Mouse (Mus musculus): ENCODE data around the gene Ppp1r9a. TPM values are rescaled to one million over a fixed set of nuclear protein-coding genes. Genes with fewer than 3 reads are reported as not detected.

Gene Ppp1r9a
- polyA plus RNA-seq, 1 experiment from 2014 or later, result 37.4 TPM

GRCm38 (mm10) chr6:4972808-4973207 is 70.1 kb downstream of the Ppp1r9a start:
- 0 out of 2 replicates have a peak, but pooled peaks have one; percentile 68 for ATAC-seq

GRCm38 (mm10) chr6:4973337-4973736 is 70.6 kb downstream of the Ppp1r9a start:
- no peak overlapping the region for H3K27ac ChIP-seq (ENCODE audit: low read length)
- ATAC-seq, result no peak
- no peak overlapping the region for H3K9ac ChIP-seq (ENCODE audit: low read depth, low read length)
- no peaks in the 10 kb centered on the region for H3K27me3 ChIP-seq (ENCODE audit: control insufficient read depth, insufficient read depth, low read depth, low read length)
- H3K36me3 ChIP-seq (ENCODE audit: control insufficient read depth, insufficient read depth, low read length), result no peaks in the 10 kb centered on the region
- H3K4me1 ChIP-seq (ENCODE audit: control insufficient read depth, insufficient read depth, low read length), result no peaks in the 10 kb centered on the region
- no peaks in the 10 kb centered on the region for H3K9me3 ChIP-seq (replicated peaks; ENCODE audit: control insufficient read depth, low read length, poor library complexity, severe bottlenecking)
- WGBS, result 92% methylated on average over 10 of the region's 10 CpGs
- no peak overlapping the region for H3K4me3 ChIP-seq (ENCODE audit: low read depth, low read length)
- no peak overlapping the region for H3K4me2 ChIP-seq (ENCODE audit: low read length)

More at GRCm38 (mm10) chr6:4972808-4973207, 70.1 kb downstream of the Ppp1r9a start:
- 55% methylated on average over 6 of the region's 6 CpGs for WGBS
- H3K27ac ChIP-seq (ENCODE audit: low read length), result no peak overlapping the region
- no peak overlapping the region for H3K9ac ChIP-seq (ENCODE audit: low read depth, low read length)
- no peaks in the 10 kb centered on the region for H3K36me3 ChIP-seq (ENCODE audit: control insufficient read depth, insufficient read depth, low read length)
- H3K4me1 ChIP-seq (ENCODE audit: control insufficient read depth, insufficient read depth, low read length), result no peaks in the 10 kb centered on the region
- H3K27me3 ChIP-seq (ENCODE audit: control insufficient read depth, insufficient read depth, low read depth, low read length), result no peaks in the 10 kb centered on the region
- H3K4me3 ChIP-seq (ENCODE audit: low read depth, low read length), result no peak overlapping the region
- H3K4me2 ChIP-seq (ENCODE audit: low read length), result no peak overlapping the region
- H3K9me3 ChIP-seq (replicated peaks; ENCODE audit: control insufficient read depth, low read length, poor library complexity, severe bottlenecking), result no peaks in the 10 kb centered on the region

GRCm38 (mm10) chr6:4977515-4977914 is 74.8 kb downstream of the Ppp1r9a start:
- no peak for ATAC-seq
- Histone ChIP-seq H3K27ac (ENCODE audit: low read length) (no peak overlapping the region), H3K27me3 (ENCODE audit: control insufficient read depth, insufficient read depth, low read depth, low read length) (no peaks in the 10 kb centered on the region), H3K36me3 (ENCODE audit: control insufficient read depth, insufficient read depth, low read length) (no peaks in the 10 kb centered on the region), H3K9ac (ENCODE audit: low read depth, low read length) (no peak overlapping the region), H3K4me2 (ENCODE audit: low read length) (no peak overlapping the region), H3K4me1 (ENCODE audit: control insufficient read depth, insufficient read depth, low read length) (no peaks in the 10 kb centered on the region), H3K9me3 (replicated peaks; ENCODE audit: control insufficient read depth, low read length, poor library complexity, severe bottlenecking) (no peaks in the 10 kb centered on the region), H3K4me3 (ENCODE audit: low read depth, low read length) (no peak overlapping the region)
- 89% methylated on average over 4 of the region's 4 CpGs for WGBS

- no peaks in the 10 kb centered on the region for H3K9me3 ChIP-seq (replicated peaks; ENCODE audit: control insufficient read depth, low read length, poor library complexity, severe bottlenecking)
- no peak overlapping the region for H3K4me3 ChIP-seq (ENCODE audit: low read depth, low read length)
- H3K4me2 ChIP-seq (ENCODE audit: low read length), result no peak overlapping the region
- ATAC-seq, result no peak
- no peak overlapping the region for H3K9ac ChIP-seq (ENCODE audit: low read depth, low read length)
- no peaks in the 10 kb centered on the region for H3K36me3 ChIP-seq (ENCODE audit: control insufficient read depth, insufficient read depth, low read length)
- H3K4me1 ChIP-seq (ENCODE audit: control insufficient read depth, insufficient read depth, low read length), result no peaks in the 10 kb centered on the region
- H3K27me3 ChIP-seq (ENCODE audit: control insufficient read depth, insufficient read depth, low read depth, low read length), result no peaks in the 10 kb centered on the region
- no peak overlapping the region for H3K27ac ChIP-seq (ENCODE audit: low read length)
- WGBS, result 88% methylated on average over 2 of the region's 2 CpGs
Observed at GRCm38 (mm10) chr6:4978249-4978648, 75.5 kb downstream of the Ppp1r9a start.

GRCm38 (mm10) chr6:4978897-4979296 is 76.2 kb downstream of the Ppp1r9a start:
- Histone ChIP-seq H3K9me3 (replicated peaks; ENCODE audit: control insufficient read depth, low read length, poor library complexity, severe bottlenecking) (no peaks in the 10 kb centered on the region), H3K36me3 (ENCODE audit: control insufficient read depth, insufficient read depth, low read length) (no peaks in the 10 kb centered on the region), H3K4me3 (ENCODE audit: low read depth, low read length) (no peak overlapping the region), H3K27me3 (ENCODE audit: control insufficient read depth, insufficient read depth, low read depth, low read length) (no peaks in the 10 kb centered on the region), H3K27ac (ENCODE audit: low read length) (no peak overlapping the region), H3K4me2 (ENCODE audit: low read length) (no peak overlapping the region), H3K4me1 (ENCODE audit: control insufficient read depth, insufficient read depth, low read length) (no peaks in the 10 kb centered on the region), H3K9ac (ENCODE audit: low read depth, low read length) (no peak overlapping the region)
- no peak for ATAC-seq

GRCm38 (mm10) chr6:4980113-4980512 is 77.4 kb downstream of the Ppp1r9a start:
- H3K9me3 ChIP-seq (replicated peaks; ENCODE audit: control insufficient read depth, low read length, poor library complexity, severe bottlenecking), result no peaks in the 10 kb centered on the region
- no peaks in the 10 kb centered on the region for H3K36me3 ChIP-seq (ENCODE audit: control insufficient read depth, insufficient read depth, low read length)
- H3K27me3 ChIP-seq (ENCODE audit: control insufficient read depth, insufficient read depth, low read depth, low read length), result no peaks in the 10 kb centered on the region

GRCm38 (mm10) chr6:4982686-4983162 is 80.0 kb downstream of the Ppp1r9a start:
- H3K27me3 ChIP-seq (ENCODE audit: control insufficient read depth, insufficient read depth, low read depth, low read length), result no peaks in the 10 kb centered on the region
- H3K4me1 ChIP-seq (ENCODE audit: control insufficient read depth, insufficient read depth, low read length), result no peaks in the 10 kb centered on the region
- H3K4me3 ChIP-seq (ENCODE audit: low read depth, low read length), result no peak overlapping the region
- H3K36me3 ChIP-seq (ENCODE audit: control insufficient read depth, insufficient read depth, low read length), result no peaks in the 10 kb centered on the region
- peak; percentile 56; the same call in 1 of the 2 replicates for ATAC-seq
- H3K27ac ChIP-seq (ENCODE audit: low read length), result no peak overlapping the region
- WGBS, result 41% methylated on average over 9 of the region's 9 CpGs
- H3K9me3 ChIP-seq (replicated peaks; ENCODE audit: control insufficient read depth, low read length, poor library complexity, severe bottlenecking), result no peaks in the 10 kb centered on the region
- H3K4me2 ChIP-seq (ENCODE audit: low read length), result no peak overlapping the region
- no peak overlapping the region for H3K9ac ChIP-seq (ENCODE audit: low read depth, low read length)

More at GRCm38 (mm10) chr6:4980113-4980512, 77.4 kb downstream of the Ppp1r9a start:
- no peak overlapping the region for H3K4me3 ChIP-seq (ENCODE audit: low read depth, low read length)
- no peaks in the 10 kb centered on the region for H3K4me1 ChIP-seq (ENCODE audit: control insufficient read depth, insufficient read depth, low read length)
- H3K27ac ChIP-seq (ENCODE audit: low read length), result no peak overlapping the region
- H3K4me2 ChIP-seq (ENCODE audit: low read length), result no peak overlapping the region
- H3K9ac ChIP-seq (ENCODE audit: low read depth, low read length), result no peak overlapping the region
- no peak for ATAC-seq
- 38% methylated on average over 3 of the region's 3 CpGs for WGBS

- Histone ChIP-seq H3K9ac (ENCODE audit: low read depth, low read length) (no peak overlapping the region), H3K4me1 (ENCODE audit: control insufficient read depth, insufficient read depth, low read length) (no peaks in the 10 kb centered on the region), H3K27me3 (ENCODE audit: control insufficient read depth, insufficient read depth, low read depth, low read length) (no peaks in the 10 kb centered on the region), H3K36me3 (ENCODE audit: control insufficient read depth, insufficient read depth, low read length) (no peaks in the 10 kb centered on the region), H3K27ac (ENCODE audit: low read length) (no peak overlapping the region), H3K4me3 (ENCODE audit: low read depth, low read length) (no peak overlapping the region), H3K9me3 (replicated peaks; ENCODE audit: control insufficient read depth, low read length, poor library complexity, severe bottlenecking) (no peaks in the 10 kb centered on the region), H3K4me2 (ENCODE audit: low read length) (no peak overlapping the region)
- WGBS, result 92% methylated on average over 3 of the region's 3 CpGs
- ATAC-seq, result no peak
Observed at GRCm38 (mm10) chr6:4985668-4986067, 83.0 kb downstream of the Ppp1r9a start.

- Histone ChIP-seq H3K9ac (ENCODE audit: low read depth, low read length) (no peak overlapping the region), H3K9me3 (replicated peaks; ENCODE audit: control insufficient read depth, low read length, poor library complexity, severe bottlenecking) (no peaks in the 10 kb centered on the region), H3K27ac (ENCODE audit: low read length) (no peak overlapping the region), H3K4me2 (ENCODE audit: low read length) (no peak overlapping the region), H3K27me3 (ENCODE audit: control insufficient read depth, insufficient read depth, low read depth, low read length) (no peaks in the 10 kb centered on the region), H3K4me3 (ENCODE audit: low read depth, low read length) (no peak overlapping the region), H3K4me1 (ENCODE audit: control insufficient read depth, insufficient read depth, low read length) (no peaks in the 10 kb centered on the region), H3K36me3 (ENCODE audit: control insufficient read depth, insufficient read depth, low read length) (no peaks in the 10 kb centered on the region)
- ATAC-seq, result no peak
- 93% methylated on average over 5 of the region's 5 CpGs for WGBS
Observed at GRCm38 (mm10) chr6:4987084-4987483, 84.4 kb downstream of the Ppp1r9a start.

All from midbrain, embryonic 16.5 days (tissue).